Mouse (Mus musculus) G1E-ER4 (cell line): ENCODE results near the gene Npas2. TPM values are rescaled to one million over a fixed set of nuclear protein-coding genes. Genes with fewer than 3 reads are reported as not detected.

Experiments
- GATA1 ChIP-seq: IDR thresholded peaks from one replicate; pipeline ENCODE4 v1.8.0; 2012; ENCODE audit warnings: low read length, inconsistent platforms
- polyA plus RNA-seq: library from polyadenylated mRNA; stranded (reverse); fragments of >175 nt; gene quantifications from 2 replicates; pipeline ENCODE4 v1.2.3, GENCODE M21; 2012

The Npas2 gene
- polyA plus RNA-seq, 1 experiment = not detected

DNA sequence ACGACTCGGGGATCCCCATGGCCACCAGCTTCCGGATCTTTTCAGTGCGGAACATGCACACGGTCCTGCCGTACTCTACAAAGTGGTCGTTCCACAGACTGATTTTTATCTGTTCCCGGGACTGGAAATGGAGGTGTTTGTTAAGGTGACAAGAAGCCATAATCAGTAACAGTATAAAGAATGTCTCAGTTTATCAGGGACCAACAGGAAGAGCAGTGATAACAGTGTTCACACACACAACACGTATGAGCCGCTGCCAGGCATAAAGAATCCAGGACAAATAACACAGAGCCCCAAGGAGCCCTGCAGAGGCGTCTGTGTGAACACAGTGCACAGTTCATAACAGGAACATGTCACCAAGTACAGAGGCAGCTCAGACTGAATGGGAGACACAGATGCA, 195.8 kb downstream of the Npas2 start:
- no peak for TF ChIP-seq GATA1

DNA sequence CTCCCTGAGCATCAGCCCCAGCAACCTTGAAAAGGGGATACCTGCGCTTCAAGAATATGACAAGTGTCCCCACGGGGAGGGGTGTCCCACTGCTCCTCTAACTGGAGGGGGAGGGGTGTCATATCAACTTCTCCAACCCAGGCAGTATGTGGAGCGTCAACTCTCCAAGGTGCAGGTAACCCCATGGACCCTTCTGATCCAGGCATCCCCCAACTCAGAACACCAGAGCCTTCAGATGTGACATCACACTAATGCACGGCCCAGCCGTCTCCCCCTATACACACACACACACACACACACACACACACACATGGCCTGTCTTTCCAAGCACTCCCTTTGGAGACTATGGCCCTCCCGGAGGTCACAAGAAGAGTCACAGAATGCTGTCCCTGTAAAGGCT, 198.1 kb downstream of the Npas2 start:
- no peak for TF ChIP-seq GATA1

DNA sequence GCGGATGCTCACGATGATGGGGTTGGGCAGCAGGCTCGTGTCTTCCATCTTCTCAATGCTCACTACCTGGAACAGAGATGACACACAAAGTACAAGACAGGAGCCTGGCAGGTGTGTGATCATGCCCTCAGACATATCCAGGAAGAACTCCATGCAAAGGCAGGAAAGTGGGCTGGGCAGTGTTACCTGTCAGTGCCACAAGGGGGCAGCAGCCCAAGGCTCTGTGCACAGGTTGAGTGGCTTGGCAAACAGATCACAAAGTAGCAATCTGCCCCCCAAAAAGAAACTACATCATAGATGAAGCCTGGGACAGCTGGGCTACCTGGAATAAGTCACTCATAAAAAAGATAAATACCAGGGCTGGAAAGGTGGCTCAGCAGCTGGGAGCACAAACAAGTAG, 198.7 kb downstream of the Npas2 start:
- no peak for TF ChIP-seq GATA1

DNA sequence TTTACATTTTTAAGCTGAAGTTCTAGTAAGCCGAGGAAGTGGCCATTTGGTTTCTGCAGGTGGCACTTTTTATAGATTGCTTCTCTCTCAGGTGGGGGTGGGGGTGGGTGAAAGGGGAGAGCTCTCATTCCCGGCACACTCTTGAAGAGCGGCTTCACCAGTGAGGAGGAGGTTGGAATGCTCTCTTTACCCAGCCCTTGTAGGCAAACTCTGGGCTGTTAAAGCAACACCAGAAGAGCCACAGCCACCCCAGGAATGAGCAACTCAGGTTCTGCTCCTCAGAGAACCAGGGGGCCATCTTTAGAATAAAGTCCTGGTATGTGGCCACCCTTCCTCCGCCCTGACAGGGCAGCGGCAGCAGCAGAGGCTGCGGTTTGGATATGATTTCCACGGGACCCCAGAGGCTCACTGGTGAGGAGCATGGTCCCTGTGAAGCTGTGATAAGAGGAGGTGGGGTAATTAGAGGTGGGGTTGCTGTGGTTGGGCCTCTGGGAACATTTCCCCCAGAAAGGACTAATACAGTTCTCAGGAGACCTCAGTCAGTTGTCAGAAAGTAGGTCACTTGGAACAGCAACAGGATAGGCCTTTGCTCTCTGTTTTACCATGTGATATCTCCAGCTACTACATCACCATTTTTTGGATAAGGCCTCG, 199.8 kb downstream of the Npas2 start:
- TF ChIP-seq GATA1 = peak; percentile 58

DNA sequence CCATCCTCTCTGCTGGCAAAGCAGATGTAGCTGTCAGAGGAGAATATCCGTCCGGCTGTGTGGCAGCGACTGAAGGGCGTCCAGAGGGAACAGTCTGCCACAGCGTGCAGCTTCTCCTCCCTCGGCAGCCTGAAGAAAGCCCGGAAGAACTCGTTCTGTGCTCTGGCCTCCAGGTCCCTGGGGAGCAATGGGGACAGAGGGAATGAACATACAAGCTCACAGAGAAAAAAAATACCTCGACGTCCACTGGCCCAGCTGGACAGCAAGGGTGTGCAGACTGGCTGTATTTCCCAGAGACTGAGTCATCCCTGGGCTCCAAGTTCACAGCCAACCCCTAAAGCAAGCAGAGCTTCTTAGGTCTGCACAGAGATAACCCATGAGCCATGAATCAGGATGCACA, 200.6 kb downstream of the Npas2 start:
- no peak for TF ChIP-seq GATA1

DNA sequence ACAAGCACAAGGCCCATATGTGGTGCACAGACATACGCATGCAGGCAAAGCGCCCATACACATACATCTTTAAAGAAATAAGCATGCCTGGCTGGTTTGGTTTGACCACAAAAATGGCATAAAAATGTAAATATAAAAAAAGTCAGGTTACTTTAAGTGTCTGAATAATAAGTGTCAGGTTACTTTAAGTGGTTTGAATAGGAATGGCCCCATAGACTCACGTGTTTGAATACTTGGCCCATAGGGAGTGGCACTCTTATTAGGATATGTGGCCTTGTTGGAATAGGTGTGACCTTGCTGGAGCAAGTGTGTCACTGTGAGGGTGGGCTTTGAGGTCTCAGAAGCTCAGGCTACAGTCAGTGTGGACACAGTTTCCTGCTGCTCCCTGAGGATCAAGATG, 201.1 kb downstream of the Npas2 start:
- no peak for TF ChIP-seq GATA1

DNA sequence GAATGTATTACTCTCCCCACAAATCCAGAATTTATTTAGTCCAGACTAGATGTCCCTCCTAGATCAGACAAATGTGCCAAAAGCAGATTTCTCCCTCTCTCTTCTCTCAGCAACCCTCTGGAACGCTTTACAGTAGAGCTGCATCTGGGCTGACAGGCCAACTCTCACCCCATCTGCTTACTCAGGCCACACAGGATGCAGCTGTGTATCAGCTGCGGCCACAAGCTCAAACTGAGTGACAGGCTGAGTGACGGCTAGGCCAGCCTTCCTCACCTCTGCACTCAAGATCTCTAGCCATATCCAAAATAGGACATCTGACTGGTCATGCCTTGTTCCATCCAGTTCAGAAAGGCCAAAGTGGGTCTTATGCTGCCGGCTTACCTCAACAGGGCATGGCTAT, 202.8 kb downstream of the Npas2 start:
- TF ChIP-seq GATA1 = no peak

DNA sequence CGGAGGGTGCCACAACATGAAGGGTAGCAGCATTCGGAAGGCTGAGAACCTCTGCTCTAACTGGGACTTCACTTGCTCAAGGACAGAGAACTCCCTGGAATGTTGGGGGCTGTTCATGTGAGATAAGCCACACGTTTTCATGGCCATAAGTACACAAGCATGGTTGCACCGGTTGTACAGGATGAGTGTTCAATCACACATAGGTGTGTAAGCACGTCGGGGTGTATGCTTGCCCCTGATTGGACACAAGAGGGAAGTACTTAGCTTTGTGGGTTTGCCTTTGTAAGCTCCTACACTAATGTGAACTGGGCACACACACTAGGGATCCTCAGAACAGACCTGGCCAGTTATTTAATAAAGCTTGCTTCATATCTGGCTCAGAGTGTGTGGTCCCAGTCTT, 204.8 kb downstream of the Npas2 start:
- no peak for TF ChIP-seq GATA1

DNA sequence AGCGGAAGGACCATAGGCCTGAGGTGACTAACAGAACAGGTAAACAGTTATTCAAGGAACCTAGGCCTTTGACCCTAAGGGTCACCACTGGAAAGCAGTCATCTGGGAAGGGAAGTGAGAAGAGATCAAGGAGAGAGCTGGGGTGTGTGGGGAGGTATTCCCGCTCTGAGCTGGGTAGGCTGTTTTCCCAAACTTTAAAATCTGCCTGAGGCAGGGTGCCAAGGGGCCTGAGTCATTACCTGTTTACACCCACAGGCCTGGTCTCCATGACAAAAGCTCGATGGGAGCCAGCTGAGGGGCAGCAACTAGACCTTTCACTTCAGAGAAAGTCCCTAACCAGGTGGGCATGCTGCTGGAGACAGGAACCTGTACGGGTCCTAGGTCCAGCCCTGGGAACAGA, 205.7 kb downstream of the Npas2 start:
- TF ChIP-seq GATA1 = no peak

DNA sequence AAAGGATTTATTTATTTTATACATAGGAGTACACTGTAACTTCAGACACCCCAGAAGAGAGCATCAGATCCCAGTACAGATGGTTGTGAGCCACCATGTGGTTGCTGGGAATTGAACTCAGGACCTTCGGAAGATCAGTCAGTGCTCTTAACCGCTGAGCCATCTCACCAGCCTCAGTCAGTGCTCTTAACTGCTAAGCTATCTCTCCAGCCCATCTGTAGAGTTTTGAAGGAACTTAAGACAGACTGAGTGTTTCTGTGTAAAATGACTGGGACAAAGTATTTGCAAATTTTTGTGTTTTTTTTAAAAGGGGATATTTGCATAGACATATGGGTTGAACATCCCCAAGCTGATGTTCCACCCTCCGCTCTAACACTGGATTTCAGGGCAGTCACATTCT, 206.6 kb downstream of the Npas2 start:
- no peak for TF ChIP-seq GATA1

DNA sequence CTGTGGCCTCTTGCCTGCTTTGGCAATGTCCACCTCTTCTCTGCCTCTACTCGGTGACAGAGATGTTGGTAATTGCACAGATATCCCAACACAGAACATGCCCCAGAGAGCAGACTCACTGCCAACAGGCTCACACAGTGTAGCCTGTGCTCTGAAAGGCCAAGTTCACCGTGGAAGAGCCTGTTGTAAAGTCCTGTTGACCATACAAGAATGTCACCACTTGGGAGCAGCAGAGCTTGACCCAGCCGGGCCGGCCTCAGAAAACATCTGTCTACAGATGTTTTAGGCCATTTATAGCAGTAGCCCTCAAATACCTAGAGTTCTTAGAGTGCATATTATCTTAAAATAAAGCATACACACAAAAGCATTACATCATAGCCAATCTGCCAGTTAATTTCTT, 213.6 kb downstream of the Npas2 start:
- TF ChIP-seq GATA1 = no peak

DNA sequence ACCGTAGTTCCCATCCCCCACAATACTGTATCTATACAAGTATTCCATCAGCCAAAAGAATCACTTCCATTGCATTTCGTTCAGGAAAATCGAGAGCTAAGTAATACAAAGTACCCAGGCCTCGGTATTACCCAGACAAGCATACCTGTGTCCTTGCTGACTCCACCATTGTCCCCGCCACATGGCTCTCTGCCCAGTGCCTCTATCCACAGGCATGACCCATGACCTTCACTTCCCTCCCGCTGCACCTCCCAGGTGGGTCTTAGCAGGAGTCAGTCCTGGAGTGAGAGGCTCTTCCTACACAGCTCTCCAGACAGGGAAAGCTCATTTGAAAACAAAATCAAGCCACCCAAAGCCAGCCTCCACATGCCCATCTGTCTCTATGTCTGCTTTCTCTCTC, 214.6 kb downstream of the Npas2 start:
- TF ChIP-seq GATA1 = no peak

DNA sequence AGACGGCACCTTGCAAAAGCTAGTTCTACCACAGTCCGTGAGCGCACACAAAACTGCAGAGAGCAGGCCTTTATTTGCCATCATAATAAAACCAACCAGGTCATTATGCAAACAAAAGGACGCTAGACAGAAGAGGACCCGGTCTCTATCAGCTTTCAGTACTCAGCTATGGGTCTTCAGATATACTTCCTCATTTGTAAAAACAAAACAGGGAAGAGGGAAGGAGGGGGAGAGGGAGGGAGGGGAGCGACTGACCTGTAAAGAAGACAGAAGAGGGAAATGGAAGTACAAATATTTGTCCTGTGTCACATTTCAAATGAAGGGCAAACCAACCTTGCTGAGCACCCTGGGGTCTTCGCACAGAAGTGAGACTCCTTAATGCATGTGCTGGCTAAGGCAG, 215.1 kb downstream of the Npas2 start:
- no peak for TF ChIP-seq GATA1

DNA sequence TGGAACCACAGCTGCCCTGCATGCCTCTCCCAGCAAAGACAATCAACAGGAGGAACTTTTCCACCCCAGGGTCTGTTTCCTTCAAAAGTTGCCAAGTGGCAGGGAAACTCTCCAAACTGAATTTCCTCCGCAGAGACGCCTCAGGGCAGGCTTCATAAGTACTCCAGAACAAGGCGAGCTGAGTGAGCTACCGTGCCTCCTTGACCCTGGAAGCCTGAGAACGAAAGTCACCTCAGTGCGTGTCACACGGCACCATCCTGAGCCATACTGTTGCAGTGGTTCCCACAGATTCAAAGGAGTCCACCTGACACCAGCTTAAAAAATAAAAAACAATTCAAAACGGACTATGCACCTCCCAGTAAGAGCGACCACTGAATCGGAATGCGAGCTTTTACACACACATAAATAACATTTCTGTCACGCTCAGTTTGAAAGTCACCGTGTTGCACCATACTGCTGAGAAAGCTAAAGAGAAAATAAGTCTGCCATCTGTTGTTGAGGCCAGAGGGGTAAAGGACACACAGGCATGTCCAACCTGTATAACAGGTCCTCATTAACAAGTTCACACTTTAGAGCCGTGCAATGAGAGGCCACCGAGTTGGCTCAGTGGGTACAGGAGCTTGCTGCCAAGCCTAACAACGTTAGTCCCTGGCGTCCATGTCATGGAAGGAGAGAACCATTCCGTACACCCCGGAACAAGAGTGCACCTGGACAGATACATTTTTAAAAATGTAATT, 216.7 kb downstream of the Npas2 start:
- no peak for TF ChIP-seq GATA1

Other genes starting within 250 kb of the Npas2 start
- 48.1 and 61.5 TPM in 2 replicates for gene Pdcl3, start 208.1 kb upstream of the Npas2 start, polyA plus RNA-seq
- gene Rpl31, start 174.1 kb downstream of the Npas2 start, polyA plus RNA-seq = 322 and 379 TPM in 2 replicates